Mouse (Mus musculus): ENCODE measurements around the gene Pde10a. TPM values are rescaled to one million over a fixed set of nuclear protein-coding genes. Genes with fewer than 3 reads are reported as not detected.
A peak's percentile ranks its signal among the peaks of the same experiment; 100 is the strongest.

Pde10a gene
- total RNA-seq, 2 experiments from 2014 or later, result 4.0 to 6.0 TPM

GRCm38 (mm10) chr17:8892193-8892985 lies 367.2 kb downstream of the Pde10a start:
- intact Hi-C loops (cut with DNase I), result no loop called here
- Histone ChIP-seq H3K27ac (no peak overlapping the region), H3K4me3 (no peak overlapping the region)
- DNase-seq, result no peak
- no peak for TF ChIP-seq CTCF (IDR thresholded peaks at IDR 0.05)

DNA sequence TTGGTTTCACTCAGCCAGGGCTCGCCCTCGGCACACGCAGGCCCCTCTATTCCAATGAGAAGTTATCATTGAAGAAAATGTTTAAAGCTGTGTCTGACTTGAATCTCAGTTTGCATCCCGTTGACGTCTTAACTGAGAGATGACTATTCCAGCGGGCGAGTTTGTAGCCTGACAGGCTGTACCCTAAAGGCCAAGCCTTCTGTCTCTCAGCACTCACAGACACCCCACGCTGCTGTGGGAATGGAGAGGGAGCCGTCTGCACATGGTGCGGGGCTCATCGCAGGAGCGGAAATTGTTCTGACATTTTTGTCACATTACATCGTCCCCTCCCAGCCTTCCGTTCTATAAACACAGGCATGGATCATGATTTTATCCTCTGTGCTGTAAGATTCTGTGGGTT lies 370.8 kb downstream of the Pde10a start:
- H3K27ac ChIP-seq, result no peak overlapping the region
- no peak for TF ChIP-seq CTCF (IDR thresholded peaks at IDR 0.05)
- intact Hi-C loops (cut with DNase I), result no loop called here
- H3K4me3 ChIP-seq, result no peak overlapping the region
- DNase-seq, result no peak

DNA sequence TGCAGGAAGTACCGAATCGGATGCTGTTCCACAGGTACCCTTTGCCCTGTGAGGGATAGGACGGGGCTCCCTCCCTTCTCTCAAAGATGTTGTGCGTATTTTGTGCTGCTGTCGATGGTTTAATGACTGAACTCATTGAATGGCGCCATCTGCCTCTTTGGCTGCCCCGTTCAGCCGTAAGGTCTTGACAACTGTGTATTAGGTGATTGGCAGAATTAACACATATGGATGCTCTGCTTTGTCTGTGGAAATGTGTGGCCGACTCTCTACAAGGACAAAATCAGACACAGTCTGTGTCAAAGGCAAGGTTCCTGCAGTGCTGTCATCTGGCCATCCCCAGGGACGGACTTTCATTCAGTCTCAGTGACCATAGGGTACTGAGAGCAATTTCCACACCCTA lies 372.6 kb downstream of the Pde10a start:
- Histone ChIP-seq H3K27ac (no peak overlapping the region), H3K4me3 (no peak overlapping the region)
- TF ChIP-seq CTCF (IDR thresholded peaks at IDR 0.05), result no peak
- intact Hi-C loops (cut with DNase I), result no loop called here
- no peak for DNase-seq

GRCm38 (mm10) chr17:8898221-8898620 lies 373.0 kb downstream of the Pde10a start:
- Histone ChIP-seq H3K27ac (no peak overlapping the region), H3K4me3 (no peak overlapping the region)
- intact Hi-C loops (cut with DNase I), result no loop called here
- no peak for TF ChIP-seq CTCF (IDR thresholded peaks at IDR 0.05)
- DNase-seq, result no peak

- Histone ChIP-seq H3K4me3 (no peak overlapping the region), H3K27ac (no peak overlapping the region)
- DNase-seq, result no peak
- intact Hi-C loops (cut with DNase I), result no loop called here
- no peak for TF ChIP-seq CTCF (IDR thresholded peaks at IDR 0.05)
Observed at GRCm38 (mm10) chr17:8899212-8899611, 374.0 kb downstream of the Pde10a start.

DNA sequence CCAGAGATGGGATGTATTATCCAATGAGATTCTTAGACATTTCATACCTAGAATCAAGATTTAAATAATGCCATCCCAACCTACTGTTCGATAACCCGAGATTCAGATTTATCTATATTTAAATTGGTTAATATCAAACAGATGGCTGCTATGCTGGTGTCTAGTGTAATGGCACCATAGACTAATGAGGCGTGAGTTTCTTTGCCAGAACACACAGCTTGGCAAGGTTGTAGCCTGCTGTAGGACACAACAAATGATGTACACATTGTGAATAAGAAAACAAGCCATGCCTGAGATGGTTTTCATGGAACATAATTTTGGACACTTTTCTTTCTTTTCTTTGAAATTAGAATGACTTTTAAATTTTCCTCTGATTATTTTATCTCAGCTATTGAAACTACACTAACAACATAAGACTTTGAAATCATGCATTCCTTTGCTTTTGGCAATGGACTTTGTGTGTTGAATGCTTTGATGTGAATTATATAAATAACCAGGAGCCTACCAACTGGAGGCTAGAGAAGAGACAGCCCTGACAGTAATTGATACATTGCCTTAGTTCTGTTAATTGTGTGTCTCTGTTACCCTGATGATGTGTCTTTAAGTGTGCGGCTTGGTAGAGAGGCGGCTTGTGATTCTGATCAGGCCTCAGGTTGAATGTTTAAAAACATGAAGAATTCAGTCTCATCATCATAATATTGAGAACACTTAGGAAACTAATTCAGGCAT lies 378.5 kb downstream of the Pde10a start:
- TF ChIP-seq CTCF (IDR thresholded peaks at IDR 0.05), result no peak
- no peak for DNase-seq
- intact Hi-C loops (cut with DNase I), result no loop called here

DNA sequence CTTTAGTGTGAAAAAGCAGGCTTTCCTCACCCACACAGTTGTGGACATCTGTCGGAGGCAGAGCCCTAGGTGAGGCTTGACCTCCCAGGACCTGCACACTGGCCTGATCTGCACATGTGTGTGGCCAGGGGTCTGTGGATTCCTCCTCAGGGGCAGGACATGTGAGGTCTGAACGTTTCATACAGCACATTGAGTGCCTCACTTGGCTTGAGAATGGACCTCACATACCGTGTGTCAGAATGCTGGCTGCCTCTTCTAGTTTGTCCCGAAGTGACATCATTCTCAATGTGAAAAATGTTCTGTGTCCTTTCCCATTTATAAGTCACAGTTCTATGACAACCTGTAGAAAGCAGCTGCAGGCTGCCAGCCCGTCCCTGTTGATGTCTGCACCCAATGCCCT lies 385.4 kb downstream of the Pde10a start:
- no peak for DNase-seq
- intact Hi-C loops (cut with DNase I), result no loop called here
- H3K27ac ChIP-seq, result no peak overlapping the region
- no peak for TF ChIP-seq CTCF (IDR thresholded peaks at IDR 0.05)
- H3K4me3 ChIP-seq, result no peak overlapping the region

More for the DNA sequence above, 378.5 kb downstream of the Pde10a start:
- Histone ChIP-seq H3K4me3 (no peak overlapping the region), H3K27ac (no peak overlapping the region)

DNA sequence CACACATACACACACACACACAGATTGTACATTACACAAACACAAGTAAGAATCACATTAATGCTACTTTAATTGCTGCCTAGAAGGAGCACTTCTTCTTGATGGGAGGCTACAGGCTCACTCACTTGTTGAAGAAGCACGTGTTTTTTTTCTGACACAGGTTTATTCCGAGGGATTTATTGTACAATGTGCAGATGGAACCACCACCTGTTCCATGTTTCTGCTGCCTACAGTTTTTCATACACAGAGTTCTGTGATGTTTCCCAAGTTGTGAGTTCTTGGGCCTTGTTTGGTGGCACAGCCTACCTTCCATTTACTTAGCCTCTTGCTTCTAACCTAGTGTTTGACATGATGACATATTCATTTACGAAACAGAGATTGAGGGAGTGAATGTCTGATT lies 387.8 kb downstream of the Pde10a start:
- no peak for TF ChIP-seq CTCF (IDR thresholded peaks at IDR 0.05)
- Histone ChIP-seq H3K4me3 (no peak overlapping the region), H3K27ac (no peak overlapping the region)
- DNase-seq, result no peak
- intact Hi-C loops (cut with DNase I), result no loop called here

- DNase-seq, result no peak
- no peak for TF ChIP-seq CTCF (IDR thresholded peaks at IDR 0.05)
- Histone ChIP-seq H3K4me3 (no peak overlapping the region), H3K27ac (no peak overlapping the region)
- intact Hi-C loops (cut with DNase I), result no loop called here
Observed at GRCm38 (mm10) chr17:8915693-8916092, 390.5 kb downstream of the Pde10a start.

GRCm38 (mm10) chr17:8923074-8923473 lies 397.9 kb downstream of the Pde10a start:
- intact Hi-C loops (cut with DNase I), result loop anchor here (10.0 kb wide), 1 partner anchor 458 kb away; no protein-coding TSS in a partner anchor
- DNase-seq, result no peak
- Histone ChIP-seq H3K27ac (no peak overlapping the region), H3K4me3 (no peak overlapping the region)
- no peak for TF ChIP-seq CTCF (IDR thresholded peaks at IDR 0.05)

- no peak overlapping the region for H3K27ac ChIP-seq
- DNase-seq, result no peak
- intact Hi-C loops (cut with DNase I), result loop anchor here (10.0 kb wide), 1 partner anchor 459 kb away; no protein-coding TSS in a partner anchor
- no peak for TF ChIP-seq CTCF (IDR thresholded peaks at IDR 0.05)
- H3K4me3 ChIP-seq, result no peak overlapping the region
Observed at GRCm38 (mm10) chr17:8923727-8924126, 398.6 kb downstream of the Pde10a start.

DNA sequence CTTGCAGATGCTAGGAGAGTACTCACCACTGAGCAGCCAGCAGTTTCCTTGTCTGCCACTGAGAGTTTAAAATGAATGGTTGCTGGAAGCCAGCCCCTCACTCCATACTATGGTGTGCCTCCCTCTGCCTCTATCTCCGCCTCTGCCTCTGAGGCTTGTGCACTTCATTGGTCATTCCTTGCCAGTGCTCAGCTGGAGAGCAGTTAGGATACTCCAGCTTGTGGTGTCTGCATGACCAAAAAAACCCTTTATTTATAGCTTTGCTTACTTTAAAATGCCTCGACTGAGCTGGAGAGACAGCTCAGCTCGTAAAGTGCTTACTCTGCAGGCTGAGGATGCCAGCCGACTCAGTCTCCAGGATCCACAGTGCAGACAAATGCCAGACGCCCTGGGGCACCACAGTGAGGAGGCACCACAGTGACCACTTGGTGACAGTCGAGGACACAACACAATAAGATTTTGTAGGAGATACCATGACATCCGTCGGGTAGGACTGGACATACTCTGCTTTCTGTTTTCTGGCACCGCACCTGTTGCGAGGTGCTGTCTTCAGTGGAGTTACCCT lies 400.7 kb downstream of the Pde10a start:
- Histone ChIP-seq H3K4me3 (no peak overlapping the region), H3K27ac (no peak overlapping the region)
- TF ChIP-seq CTCF (IDR thresholded peaks at IDR 0.05), result no peak
- peak; percentile 47 for DNase-seq
- intact Hi-C loops (cut with DNase I), result loop anchor here (5.0 to 10.0 kb wide), 2 partner anchors 119 to 461 kb away; no protein-coding TSS in a partner anchor

DNA sequence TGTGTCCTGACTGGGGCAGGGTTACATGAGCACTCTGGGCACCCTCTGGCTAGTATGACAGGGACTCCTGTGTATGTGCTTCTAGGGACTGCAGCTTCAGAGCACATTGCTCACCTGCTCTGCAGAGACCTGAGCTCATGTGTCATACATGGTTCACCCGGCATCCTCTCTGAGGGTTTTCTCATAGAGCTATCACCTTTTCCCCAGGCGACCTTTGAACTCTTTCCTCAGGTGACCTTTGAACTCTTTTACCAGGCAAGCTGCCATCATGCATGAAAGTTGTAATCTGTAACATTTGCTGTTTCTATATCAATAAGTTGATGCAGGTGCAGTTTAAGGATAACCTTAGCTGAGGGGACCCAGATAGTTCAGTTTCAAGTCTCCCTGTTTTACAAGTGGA lies 403.4 kb downstream of the Pde10a start:
- intact Hi-C loops (cut with DNase I), result loop anchor here (5.0 to 10.0 kb wide), 2 partner anchors 121 to 464 kb away; no protein-coding TSS in a partner anchor
- TF ChIP-seq CTCF (IDR thresholded peaks at IDR 0.05), result no peak
- H3K27ac ChIP-seq, result no peak overlapping the region
- no peak for DNase-seq
- no peak overlapping the region for H3K4me3 ChIP-seq

Measured in gastrocnemius, adult 2 months (tissue).